Mouse (Mus musculus) telencephalon, adult 2 months (tissue): ENCODE data around the gene Ipo5.
A peak's percentile ranks its signal among the peaks of the same experiment; 100 is the strongest.

Experiments
- DNase-seq: peaks from one replicate; pipeline ENCODE4 v3.0.0-alpha.2; 2011; ENCODE audit warnings: low read depth, low spot score

Ipo5 gene

GRCm38 (mm10) chr14:120921805-120922204 lies 10.8 kb downstream of the Ipo5 start:
- DNase-seq, result no peak

- no peak for DNase-seq
Measured at GRCm38 (mm10) chr14:120924044-120924443, 13.0 kb downstream of the Ipo5 start.

DNA sequence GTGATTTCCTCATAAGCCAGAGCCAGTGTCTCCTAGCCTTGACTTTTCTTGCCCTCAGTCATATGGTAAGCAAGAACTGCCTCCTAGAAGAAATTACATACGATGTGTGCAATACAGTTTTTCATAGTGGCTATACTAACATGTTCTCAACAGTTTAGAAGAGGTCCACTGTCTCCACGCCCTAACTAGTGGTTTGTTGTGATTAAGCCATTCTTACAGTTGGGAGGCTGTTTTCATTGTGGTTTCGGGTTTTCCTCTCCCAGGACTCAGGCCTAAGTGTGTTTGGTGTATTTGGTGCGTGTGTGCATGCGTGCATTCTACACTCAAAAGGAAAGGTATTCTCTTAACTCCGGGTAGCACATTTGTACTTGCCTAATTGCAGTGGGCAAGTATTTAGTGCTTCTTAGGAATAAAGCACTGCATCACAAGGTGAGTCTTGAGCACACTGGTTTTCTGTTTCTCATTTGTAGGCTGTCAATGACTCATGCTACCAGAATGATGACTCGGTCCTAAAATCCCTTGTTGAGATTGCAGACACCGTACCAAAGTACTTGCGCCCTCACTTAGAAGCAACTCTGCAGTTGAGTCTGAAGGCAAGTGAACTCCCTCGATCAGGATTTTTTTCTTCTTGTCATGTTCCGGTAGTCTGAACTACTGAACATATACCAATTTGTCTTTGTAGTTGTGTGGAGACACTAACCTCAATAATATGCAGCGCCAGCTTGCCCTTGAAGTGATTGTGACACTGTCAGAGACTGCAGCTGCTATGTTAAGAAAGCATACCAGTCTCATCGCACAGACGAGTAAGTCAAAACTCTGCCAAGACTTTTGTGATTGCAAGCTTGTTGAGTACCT lies 14.9 kb downstream of the Ipo5 start:
- no peak for DNase-seq

DNA sequence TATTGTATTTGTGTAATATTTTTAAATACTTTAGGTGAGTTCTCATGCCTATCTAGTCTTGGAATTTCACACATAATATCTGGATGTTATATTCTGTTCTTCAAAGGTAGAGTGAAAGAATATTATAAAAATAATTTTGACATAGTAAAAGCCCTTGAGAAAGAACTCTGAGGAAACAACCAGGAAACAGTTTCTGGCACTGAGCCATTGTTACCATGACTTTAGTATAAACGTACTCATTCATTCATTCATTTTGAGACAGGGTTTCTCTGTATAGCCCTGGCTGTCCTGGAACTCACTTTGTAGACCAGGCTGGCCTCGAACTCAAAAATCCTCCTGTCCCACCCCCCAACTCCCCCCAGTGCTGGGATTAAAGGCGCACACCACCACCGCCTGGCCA lies 20.2 kb downstream of the Ipo5 start:
- DNase-seq, result no peak

- DNase-seq, result no peak
Measured at GRCm38 (mm10) chr14:120933624-120934023, 22.6 kb downstream of the Ipo5 start.

DNA sequence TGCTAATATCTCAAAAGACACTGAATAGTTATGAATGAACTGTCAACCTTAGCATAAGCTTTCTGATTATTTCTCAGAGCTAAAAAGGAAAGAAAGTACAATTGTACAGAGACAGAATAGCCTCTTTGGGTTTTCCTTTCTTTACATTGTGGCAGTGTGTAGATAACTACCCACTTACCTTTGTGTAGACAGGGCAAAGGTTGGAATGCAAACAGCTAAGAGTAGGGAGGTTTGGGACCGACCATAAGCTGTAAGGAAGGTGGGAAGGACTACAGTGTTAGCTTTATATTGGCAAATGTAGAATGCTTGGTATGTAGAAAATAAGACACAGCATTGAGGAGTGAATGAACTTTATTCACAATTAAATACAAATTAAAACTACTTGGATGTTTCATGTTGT lies 26.1 kb downstream of the Ipo5 start:
- no peak for DNase-seq

- no peak for DNase-seq
Measured at GRCm38 (mm10) chr14:120942803-120943202, 31.8 kb downstream of the Ipo5 start.

DNA sequence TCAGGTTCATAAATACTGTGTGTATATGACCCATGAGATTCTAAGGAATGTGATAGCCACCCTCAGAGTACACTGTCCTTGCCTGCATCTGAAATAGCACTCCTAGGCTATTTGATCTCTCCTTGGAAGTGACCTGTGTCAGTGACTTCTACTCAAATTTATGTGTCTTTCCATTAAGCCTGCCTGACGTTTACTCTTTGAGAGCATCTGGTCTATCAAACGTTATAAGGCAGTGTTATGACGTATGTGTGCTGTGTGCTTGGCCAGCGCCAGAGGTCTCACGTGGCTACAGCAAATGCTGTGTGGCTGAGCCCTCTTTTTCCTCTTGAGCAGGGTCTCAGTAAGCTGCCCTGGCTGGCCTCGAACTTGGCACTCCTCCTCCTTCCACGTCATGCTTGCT lies 34.1 kb downstream of the Ipo5 start:
- DNase-seq, result no peak

- DNase-seq, result no peak
Measured at GRCm38 (mm10) chr14:120947104-120947503, 36.1 kb downstream of the Ipo5 start.

DNA sequence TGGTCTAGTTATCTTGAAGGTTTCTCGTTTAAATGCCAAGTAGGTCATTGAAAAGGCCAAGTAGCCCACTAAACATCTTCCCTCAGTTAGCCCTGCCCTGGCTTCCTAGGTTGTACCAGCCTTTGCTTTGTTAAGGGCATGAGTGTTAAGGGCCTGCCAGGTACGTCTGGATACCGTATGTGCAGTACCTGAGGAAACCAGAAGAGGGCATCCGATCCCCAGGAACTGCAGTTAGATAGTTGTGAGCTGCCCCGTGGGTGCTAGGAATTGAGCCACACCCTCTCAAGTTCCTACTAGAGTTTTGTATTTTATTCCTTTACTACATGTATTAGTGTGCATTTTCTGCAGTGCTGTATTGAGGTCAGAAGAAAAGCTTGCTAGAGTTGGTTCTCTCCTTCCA lies 38.0 kb downstream of the Ipo5 start:
- DNase-seq, result no peak

GRCm38 (mm10) chr14:120950068-120950467 lies 39.0 kb downstream of the Ipo5 start:
- DNase-seq, result no peak

DNA sequence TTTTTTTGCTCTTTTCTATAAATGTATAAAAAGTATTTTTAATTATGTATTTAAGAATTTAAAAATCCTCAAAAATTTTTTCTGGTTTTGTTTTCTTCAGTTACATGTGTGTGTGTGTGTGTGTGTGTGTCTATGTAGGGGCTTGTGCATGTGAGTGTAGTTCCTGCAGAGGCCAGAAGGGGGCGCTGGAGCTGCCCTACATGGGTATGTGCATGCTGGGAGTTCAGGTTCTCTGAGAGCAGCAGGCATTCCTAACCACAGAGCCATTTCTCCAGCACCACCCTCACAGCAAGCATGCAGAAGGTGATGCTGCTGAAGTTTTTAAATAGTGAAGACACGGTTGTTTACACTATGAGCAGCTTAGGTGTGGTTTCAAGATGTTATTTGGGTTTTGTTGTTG lies 41.4 kb downstream of the Ipo5 start:
- no peak for DNase-seq

GRCm38 (mm10) chr14:120960551-120960950 lies 49.5 kb downstream of the Ipo5 start:
- DNase-seq, result no peak

- DNase-seq, result no peak
Measured at GRCm38 (mm10) chr14:120960991-120961390, 50.0 kb downstream of the Ipo5 start.

- no peak for DNase-seq
Measured at GRCm38 (mm10) chr14:120967072-120967471, 56.0 kb downstream of the Ipo5 start.

DNA sequence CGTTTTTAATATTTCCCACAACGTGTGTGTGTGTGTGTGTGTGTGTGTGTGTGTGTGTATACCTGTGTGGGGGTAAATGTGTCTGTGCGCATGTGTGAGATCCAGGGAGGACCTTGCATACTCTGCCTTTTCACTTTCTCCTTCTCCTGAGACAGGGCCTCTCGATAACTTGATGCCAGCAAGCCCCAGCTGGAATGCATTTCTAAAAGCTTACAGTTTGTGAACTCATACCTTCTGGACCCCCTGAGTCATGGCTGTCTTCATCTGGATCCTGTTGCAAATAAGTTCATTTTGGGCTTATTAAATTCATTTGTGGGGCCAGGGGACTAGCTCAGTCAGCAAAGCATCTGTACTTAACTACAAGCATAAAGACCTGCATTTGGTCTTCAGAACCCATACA lies 57.7 kb downstream of the Ipo5 start:
- no peak for DNase-seq

DNA sequence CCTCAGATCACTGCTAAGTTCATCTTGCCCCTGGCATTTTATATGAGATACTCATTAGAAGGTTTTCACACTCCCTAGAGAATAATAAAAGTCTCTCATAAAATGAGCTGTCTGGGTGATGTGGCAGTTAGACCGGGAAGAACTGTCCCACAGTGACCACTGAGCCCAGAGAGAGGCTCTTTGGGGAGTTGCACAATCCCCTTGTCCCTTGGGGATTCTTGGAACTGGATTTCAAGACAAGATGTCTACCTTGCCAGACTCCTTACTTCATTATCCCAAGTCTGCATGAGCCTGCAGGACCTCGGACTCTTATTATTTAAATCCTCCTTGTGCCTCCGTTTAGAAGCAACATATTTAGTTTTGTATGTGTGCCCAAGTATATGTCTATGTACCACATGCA lies 58.6 kb downstream of the Ipo5 start:
- DNase-seq, result no peak

- no peak for DNase-seq
Measured at GRCm38 (mm10) chr14:120970637-120971036, 59.6 kb downstream of the Ipo5 start.

GRCm38 (mm10) chr14:120971313-120971712 lies 60.3 kb downstream of the Ipo5 start:
- no peak for DNase-seq

- no peak for DNase-seq
Measured at GRCm38 (mm10) chr14:120979559-120979958, 68.5 kb downstream of the Ipo5 start.

DNA sequence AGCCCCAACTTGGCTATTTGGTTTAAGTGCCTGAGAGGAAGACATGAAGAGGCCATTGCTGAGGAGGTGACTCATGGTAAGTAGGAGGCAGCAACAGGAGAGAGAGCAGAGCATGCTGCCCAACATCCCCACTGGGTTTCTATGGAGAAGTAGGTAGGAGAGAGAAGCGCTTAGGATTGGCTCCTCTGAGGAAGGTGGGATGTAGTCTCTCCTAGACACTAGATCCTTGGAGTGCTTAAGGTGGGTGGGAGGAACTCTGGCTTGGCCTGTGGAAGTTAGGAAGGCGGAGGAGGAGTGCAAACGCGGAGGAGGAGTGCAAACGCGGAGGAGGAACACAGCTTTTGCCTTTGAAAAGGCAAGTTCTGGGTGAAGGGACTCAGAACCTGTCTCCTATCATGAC lies 78.1 kb downstream of the Ipo5 start:
- peak; percentile 93 for DNase-seq
